Mouse (Mus musculus): ENCODE results near the gene Cdc26. TPM values are rescaled to one million over a fixed set of nuclear protein-coding genes. Genes with fewer than 3 reads are reported as not detected.

The Cdc26 gene
- polyA plus RNA-seq, 1 experiment from 2014 or later, result 210 TPM

DNA sequence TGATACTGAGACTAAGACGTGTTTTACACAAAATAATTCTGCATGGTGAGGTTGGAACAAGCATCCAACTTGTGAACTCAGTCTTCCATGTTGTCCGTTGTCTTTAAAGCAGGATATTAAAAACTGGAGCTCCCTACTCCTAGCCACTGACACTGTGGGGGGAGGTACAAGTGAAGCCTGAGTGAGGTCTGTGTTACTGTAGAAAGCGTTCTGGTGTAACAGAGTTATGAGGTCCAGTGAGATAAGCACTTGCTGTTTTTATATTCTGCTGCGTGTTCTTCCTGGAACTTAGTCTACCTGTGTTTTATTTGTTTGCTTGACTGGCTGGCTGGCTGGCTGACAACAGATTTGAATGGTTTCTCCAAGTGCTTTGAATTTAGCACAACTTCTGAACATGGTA, 34.1 kb downstream of the Cdc26 start:
- Histone ChIP-seq H3K27me3 (no peaks in the 10 kb centered on the region), H3K9ac (no peak overlapping the region), H3K4me2 (no peak overlapping the region), H3K4me1 (no peaks in the 10 kb centered on the region; the same call in 1 of the 2 replicates), H3K4me3 (no peak overlapping the region), H3K9me3 (no peaks in the 10 kb centered on the region), H3K27ac (no peak overlapping the region), H3K36me3 (no peaks in the 10 kb centered on the region)
- ATAC-seq (ENCODE audit: insufficient number of reproducible peaks, insufficient read depth, low FRiP score, low TSS enrichment, low read depth), result no peak
- 80% methylated on average over 4 of the region's 4 CpGs for WGBS

DNA sequence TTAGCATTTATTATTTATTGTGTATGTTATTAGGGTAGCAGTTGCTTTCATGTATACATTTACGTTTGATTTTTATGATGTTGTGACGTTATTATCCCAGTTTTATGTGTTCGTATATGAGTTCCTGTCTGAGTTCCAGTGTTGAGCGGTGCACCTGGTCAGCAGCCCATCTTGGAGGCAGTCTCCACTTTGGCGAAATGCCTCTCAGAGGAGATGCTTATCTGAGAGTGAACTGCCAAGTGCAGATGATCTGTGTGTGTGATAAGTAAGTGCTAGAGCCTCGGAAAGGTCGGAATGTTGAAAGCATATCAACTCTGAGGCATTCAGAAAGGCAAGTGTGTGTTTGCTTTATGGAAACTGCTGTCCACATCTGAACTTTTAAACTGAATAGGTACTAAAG, 34.8 kb downstream of the Cdc26 start:
- Histone ChIP-seq H3K9ac (no peak overlapping the region), H3K4me2 (no peak overlapping the region), H3K27me3 (no peaks in the 10 kb centered on the region), H3K9me3 (no peaks in the 10 kb centered on the region), H3K4me1 (no peaks in the 10 kb centered on the region; the same call in 1 of the 2 replicates), H3K36me3 (no peaks in the 10 kb centered on the region), H3K27ac (no peak overlapping the region), H3K4me3 (no peak overlapping the region)
- WGBS, result 78% methylated on average over 7 of the region's 7 CpGs
- ATAC-seq (ENCODE audit: insufficient number of reproducible peaks, insufficient read depth, low FRiP score, low TSS enrichment, low read depth), result no peak

DNA sequence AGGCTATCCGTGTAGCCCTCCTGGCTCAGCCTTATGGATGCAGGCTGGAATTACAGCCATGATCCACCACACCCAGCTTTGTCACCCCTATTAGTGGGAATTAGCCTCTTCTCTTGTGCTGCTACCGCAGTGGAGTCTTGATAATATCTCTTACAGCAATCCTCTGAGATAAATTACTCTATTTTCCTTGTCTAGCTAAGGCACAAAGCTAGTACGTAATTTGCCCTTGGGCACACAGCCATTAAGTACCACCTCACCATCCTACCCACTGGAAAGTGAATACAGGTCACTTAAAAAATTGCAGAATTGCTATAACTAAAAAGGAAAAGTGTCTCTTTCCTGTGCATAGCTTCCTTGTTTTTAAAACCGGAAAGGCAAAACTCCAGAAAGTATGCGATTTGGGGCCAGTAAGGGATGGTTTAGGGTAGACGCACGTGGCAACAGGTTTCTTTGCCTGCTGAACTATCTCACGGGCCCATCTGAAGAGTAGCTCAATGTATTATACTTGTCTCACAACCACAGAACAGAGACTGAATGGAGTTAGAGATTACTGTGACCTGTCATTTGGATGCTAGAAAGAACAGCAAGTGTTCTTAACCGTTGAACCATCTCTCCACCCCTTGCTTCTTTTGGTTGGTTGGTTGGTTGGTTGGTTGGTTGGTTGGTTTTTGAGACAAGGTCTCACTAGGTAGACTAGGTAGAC, 35.5 kb downstream of the Cdc26 start:
- Histone ChIP-seq H3K27ac (no peak overlapping the region), H3K9me3 (no peaks in the 10 kb centered on the region), H3K27me3 (no peaks in the 10 kb centered on the region), H3K4me1 (no peaks in the 10 kb centered on the region; the same call in 1 of the 2 replicates), H3K4me2 (no peak overlapping the region), H3K4me3 (no peak overlapping the region), H3K36me3 (no peaks in the 10 kb centered on the region), H3K9ac (no peak overlapping the region)
- ATAC-seq (ENCODE audit: insufficient number of reproducible peaks, insufficient read depth, low FRiP score, low TSS enrichment, low read depth), result no peak
- WGBS, result 73% methylated on average over 9 of the region's 9 CpGs

GRCm38 (mm10) chr4:62372410-62372809, 36.0 kb downstream of the Cdc26 start:
- no peaks in the 10 kb centered on the region for H3K36me3 ChIP-seq
- no peaks in the 10 kb centered on the region for H3K9me3 ChIP-seq
- 44% methylated on average over 1 of the region's 1 CpGs for WGBS
- no peak overlapping the region for H3K4me3 ChIP-seq
- H3K27me3 ChIP-seq, result no peaks in the 10 kb centered on the region
- H3K9ac ChIP-seq, result no peak overlapping the region
- no peak for ATAC-seq (ENCODE audit: insufficient number of reproducible peaks, insufficient read depth, low FRiP score, low TSS enrichment, low read depth)
- H3K4me1 ChIP-seq, result no peaks in the 10 kb centered on the region; the same call in 1 of the 2 replicates
- no peak overlapping the region for H3K27ac ChIP-seq
- H3K4me2 ChIP-seq, result no peak overlapping the region

DNA sequence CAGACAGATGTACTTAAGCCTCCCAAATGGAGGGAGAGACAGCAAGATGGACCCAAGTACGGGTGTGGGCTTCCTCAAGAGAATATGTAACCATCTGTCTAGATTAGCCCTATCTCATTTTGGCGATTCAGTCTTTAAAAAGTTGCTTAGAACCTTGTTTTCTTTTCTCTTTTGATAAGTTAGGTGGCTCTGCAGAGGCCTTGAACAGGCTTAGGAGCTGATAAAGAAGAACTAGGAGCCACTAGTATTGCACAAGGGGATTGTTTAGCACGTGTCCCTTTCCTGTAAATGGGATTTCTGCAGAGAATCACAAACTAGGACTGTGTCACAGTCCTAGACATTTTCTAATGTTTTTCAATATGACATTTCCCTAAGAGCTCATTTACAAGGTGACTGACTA, 39.4 kb downstream of the Cdc26 start:
- no peaks in the 10 kb centered on the region for H3K27me3 ChIP-seq
- H3K9me3 ChIP-seq, result no peaks in the 10 kb centered on the region
- no peak overlapping the region for H3K4me3 ChIP-seq
- no peak overlapping the region for H3K9ac ChIP-seq
- H3K27ac ChIP-seq, result no peak overlapping the region
- no peak overlapping the region for H3K4me2 ChIP-seq
- H3K36me3 ChIP-seq, result no peaks in the 10 kb centered on the region
- WGBS, result 81% methylated on average over 3 of the region's 3 CpGs
- H3K4me1 ChIP-seq, result no peaks in the 10 kb centered on the region; the same call in 1 of the 2 replicates
- no peak for ATAC-seq (ENCODE audit: insufficient number of reproducible peaks, insufficient read depth, low FRiP score, low TSS enrichment, low read depth)

DNA sequence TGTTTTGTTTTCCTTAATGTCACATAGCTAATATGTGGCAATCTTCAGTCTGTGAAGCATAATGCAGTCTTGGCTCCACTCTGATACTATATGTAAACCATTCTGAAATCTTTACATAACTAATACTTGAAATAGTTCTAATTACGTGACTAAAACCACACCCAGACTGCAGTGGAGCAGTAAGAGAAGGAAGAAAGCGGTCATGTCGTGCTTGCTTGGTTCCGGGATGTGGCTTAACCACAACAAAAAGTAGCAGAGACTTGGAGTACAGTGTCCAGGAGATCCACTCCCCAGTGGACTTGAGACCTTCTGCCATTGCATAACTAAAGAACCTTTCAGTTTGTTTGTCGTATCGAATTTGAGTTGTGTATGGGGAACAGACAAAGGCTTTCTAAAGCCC, 40.9 kb downstream of the Cdc26 start:
- Histone ChIP-seq H3K9me3 (no peaks in the 10 kb centered on the region), H3K27me3 (no peaks in the 10 kb centered on the region), H3K9ac (no peak overlapping the region), H3K4me1 (no peaks in the 10 kb centered on the region; the same call in 1 of the 2 replicates), H3K27ac (no peak overlapping the region), H3K36me3 (no peaks in the 10 kb centered on the region), H3K4me2 (no peak overlapping the region), H3K4me3 (no peak overlapping the region)
- no peak for ATAC-seq (ENCODE audit: insufficient number of reproducible peaks, insufficient read depth, low FRiP score, low TSS enrichment, low read depth)
- 85% methylated on average over 6 of the region's 6 CpGs for WGBS

- Histone ChIP-seq H3K27ac (no peak overlapping the region), H3K4me2 (no peak overlapping the region), H3K27me3 (no peaks in the 10 kb centered on the region), H3K4me3 (no peak overlapping the region), H3K36me3 (no peaks in the 10 kb centered on the region), H3K9ac (no peak overlapping the region), H3K4me1 (peaks cover 8% of the 10 kb centered on the region), H3K9me3 (no peaks in the 10 kb centered on the region)
- ATAC-seq (ENCODE audit: insufficient number of reproducible peaks, insufficient read depth, low FRiP score, low TSS enrichment, low read depth), result no peak
- WGBS, result 81% methylated on average over 4 of the region's 4 CpGs
Observed at GRCm38 (mm10) chr4:62366291-62366690, 42.2 kb downstream of the Cdc26 start.

GRCm38 (mm10) chr4:62364299-62364698, 44.1 kb downstream of the Cdc26 start:
- H3K27me3 ChIP-seq, result no peaks in the 10 kb centered on the region
- no peak overlapping the region for H3K4me2 ChIP-seq
- no peak overlapping the region for H3K27ac ChIP-seq
- no peaks in the 10 kb centered on the region for H3K9me3 ChIP-seq
- no peak for ATAC-seq (ENCODE audit: insufficient number of reproducible peaks, insufficient read depth, low FRiP score, low TSS enrichment, low read depth)
- peaks cover 12% of the 10 kb centered on the region for H3K4me1 ChIP-seq
- no peak overlapping the region for H3K4me3 ChIP-seq
- no peaks in the 10 kb centered on the region for H3K36me3 ChIP-seq
- WGBS, result 88% methylated on average over 8 of the region's 8 CpGs
- H3K9ac ChIP-seq, result no peak overlapping the region

DNA sequence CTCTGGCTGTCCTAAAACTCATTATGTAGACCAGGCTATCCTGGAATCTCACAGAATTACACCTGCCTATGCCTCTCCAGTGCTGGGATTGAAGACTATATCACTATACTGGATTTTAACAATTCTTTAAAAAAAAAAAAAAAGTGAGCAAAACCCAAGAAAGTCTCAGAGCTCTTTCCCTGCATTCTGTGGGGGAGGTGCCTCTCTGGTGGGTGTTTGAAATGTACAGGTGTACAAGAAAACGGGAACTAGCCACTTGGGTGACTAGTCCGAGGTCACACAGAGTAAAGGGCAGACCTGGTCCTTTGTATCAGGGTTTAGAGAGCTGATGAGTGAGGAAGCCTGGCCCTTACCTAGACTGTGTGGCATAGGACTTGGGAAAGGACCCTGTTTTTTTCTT, 46.0 kb downstream of the Cdc26 start:
- H3K4me3 ChIP-seq, result no peak overlapping the region
- no peak overlapping the region for H3K9ac ChIP-seq
- H3K27ac ChIP-seq, result no peak overlapping the region
- no peaks in the 10 kb centered on the region for H3K9me3 ChIP-seq
- peaks cover 17% of the 10 kb centered on the region for H3K4me1 ChIP-seq
- no peaks in the 10 kb centered on the region for H3K27me3 ChIP-seq
- WGBS, result 91% methylated on average over 2 of the region's 2 CpGs
- no peak for ATAC-seq (ENCODE audit: insufficient number of reproducible peaks, insufficient read depth, low FRiP score, low TSS enrichment, low read depth)
- no peak overlapping the region for H3K4me2 ChIP-seq
- H3K36me3 ChIP-seq, result no peaks in the 10 kb centered on the region

- WGBS, result 85% methylated on average over 1 of the region's 1 CpGs
- Histone ChIP-seq H3K9ac (peak overlapping the region; percentile 87), H3K4me3 (peak overlapping the region; percentile 84)
Observed at GRCm38 (mm10) chr4:62361997-62362396, 46.4 kb downstream of the Cdc26 start.

GRCm38 (mm10) chr4:62361571-62361970, 46.9 kb downstream of the Cdc26 start:
- Histone ChIP-seq H3K9me3 (no peaks in the 10 kb centered on the region), H3K9ac (peak overlapping the region; percentile 87)

More at GRCm38 (mm10) chr4:62361997-62362396, 46.4 kb downstream of the Cdc26 start:
- Histone ChIP-seq H3K27ac (no peak overlapping the region), H3K4me2 (peak overlapping the region; percentile 78), H3K27me3 (no peaks in the 10 kb centered on the region), H3K9me3 (no peaks in the 10 kb centered on the region), H3K36me3 (no peaks in the 10 kb centered on the region), H3K4me1 (peaks cover 17% of the 10 kb centered on the region)
- ATAC-seq (ENCODE audit: insufficient number of reproducible peaks, insufficient read depth, low FRiP score, low TSS enrichment, low read depth), result no peak

DNA sequence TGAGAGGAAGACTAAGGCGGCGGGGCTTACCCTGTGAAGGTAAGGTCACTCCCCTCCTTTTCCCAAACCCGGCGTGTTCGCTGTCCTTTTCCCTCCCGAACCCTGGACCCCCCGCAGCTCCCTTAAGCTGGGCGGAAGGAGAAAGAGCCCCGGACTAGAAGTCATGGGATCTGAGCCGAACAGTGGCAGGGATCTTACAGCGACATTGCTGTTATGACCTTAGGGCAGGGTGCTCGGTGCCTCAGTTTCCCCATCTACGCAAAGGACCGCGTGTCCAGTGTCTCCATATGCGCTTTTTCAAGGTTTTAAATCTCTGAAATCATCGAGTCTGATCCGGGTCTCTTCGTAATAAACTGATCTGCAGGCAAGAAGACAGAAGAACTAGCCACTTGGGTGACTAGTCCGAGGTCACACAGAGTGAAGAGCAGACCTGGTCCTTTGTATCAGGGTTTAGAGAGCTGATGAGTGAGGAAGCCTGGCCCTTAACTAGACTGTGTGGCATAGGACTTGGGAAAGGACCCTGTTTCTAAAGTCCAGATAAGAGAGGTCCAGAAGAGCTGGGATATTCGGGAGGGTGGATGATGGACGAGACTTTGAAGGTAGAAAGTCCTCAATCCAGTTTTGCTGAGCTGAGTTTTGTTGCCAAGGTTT, 47.5 kb downstream of the Cdc26 start:
- no peak for ATAC-seq (ENCODE audit: insufficient number of reproducible peaks, insufficient read depth, low FRiP score, low TSS enrichment, low read depth)

More at GRCm38 (mm10) chr4:62361571-62361970, 46.9 kb downstream of the Cdc26 start:
- H3K36me3 ChIP-seq, result no peaks in the 10 kb centered on the region
- peak overlapping the region; percentile 78 for H3K4me2 ChIP-seq
- H3K4me1 ChIP-seq, result peaks cover 17% of the 10 kb centered on the region
- peak overlapping the region; percentile 84 for H3K4me3 ChIP-seq
- 44% methylated on average over 6 of the region's 6 CpGs for WGBS
- no peak for ATAC-seq (ENCODE audit: insufficient number of reproducible peaks, insufficient read depth, low FRiP score, low TSS enrichment, low read depth)
- no peak overlapping the region for H3K27ac ChIP-seq
- no peaks in the 10 kb centered on the region for H3K27me3 ChIP-seq

More for the DNA sequence above, 47.5 kb downstream of the Cdc26 start:
- H3K4me1 ChIP-seq, result peaks cover 17% of the 10 kb centered on the region
- H3K9ac ChIP-seq, result peak overlapping the region; percentile 87
- peak overlapping the region; percentile 48 for H3K27ac ChIP-seq
- H3K27me3 ChIP-seq, result no peaks in the 10 kb centered on the region
- H3K36me3 ChIP-seq, result no peaks in the 10 kb centered on the region
- H3K9me3 ChIP-seq, result no peaks in the 10 kb centered on the region
- WGBS, result under 1% methylated on average over 22 of the region's 22 CpGs
- H3K4me2 ChIP-seq, result peak overlapping the region; percentile 78
- H3K4me3 ChIP-seq, result peak overlapping the region; percentile 84
